Mouse (Mus musculus): Measurements from ENCODE around the gene Olfr853. TPM values are rescaled to one million over a fixed set of nuclear protein-coding genes. Genes with fewer than 3 reads are reported as not detected.

The Olfr853 gene
- not detected for total RNA-seq (2021)
- long read RNA-seq, result 0 reads

- DNase-seq (ENCODE audit: low spot score in 2 of 2), result no peak
These were observed at the start of gene Olfr853 for GRCm38 (mm10) chr9:19540976-19541375. Olfr853 (minus strand) TSS chr9:19541076.

DNA sequence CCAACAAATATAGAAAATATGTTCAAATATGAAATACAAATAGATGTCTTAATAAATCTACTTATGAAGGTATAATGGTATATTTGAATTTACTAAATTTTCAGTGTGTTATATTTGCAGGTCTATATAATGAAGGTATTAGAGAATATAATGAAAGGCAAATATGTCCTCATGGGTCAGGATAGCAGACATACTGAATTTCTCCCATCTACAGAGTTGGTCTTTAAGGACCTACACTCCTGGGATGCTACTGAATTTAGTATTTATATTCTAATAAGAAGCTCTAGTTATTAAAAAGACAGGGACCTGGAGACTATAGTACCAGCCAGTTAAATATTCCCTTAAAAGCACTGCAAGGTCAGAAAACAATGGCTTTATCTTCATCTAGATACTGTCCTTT, 41.4 kb upstream of the Olfr853 start, which contains the start of gene Olfr855:
Gene Olfr855, plus strand, starts transcription at position 301 of the 400 bp plus-strand sequence.
- DNase-seq (ENCODE audit: low spot score in 2 of 2), result no peak

DNA sequence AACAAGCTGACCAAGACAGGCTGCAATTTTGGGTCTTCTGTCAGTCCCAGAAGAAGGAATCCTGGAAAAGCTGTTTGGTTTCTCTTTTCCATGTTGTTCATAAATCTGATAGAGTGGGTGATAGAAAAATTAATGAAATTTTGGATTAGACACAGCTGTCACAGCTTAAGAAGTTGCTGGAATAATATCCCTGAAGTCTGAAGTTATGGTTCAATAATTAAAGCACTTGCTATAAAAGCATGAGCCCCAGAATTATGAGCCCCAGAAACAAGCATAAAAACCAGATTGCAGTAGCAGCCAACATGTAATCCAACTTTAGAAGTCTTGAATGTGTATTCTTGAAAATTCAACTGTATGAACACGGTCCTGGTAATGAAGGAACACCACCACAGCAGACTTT, 26.4 kb upstream of the Olfr853 start, which contains the start of gene Olfr854:
Gene Olfr854, minus strand, starts transcription at position 101 of the 400 bp plus-strand sequence.
- DNase-seq (ENCODE audit: low spot score in 2 of 2), result no peak

DNA sequence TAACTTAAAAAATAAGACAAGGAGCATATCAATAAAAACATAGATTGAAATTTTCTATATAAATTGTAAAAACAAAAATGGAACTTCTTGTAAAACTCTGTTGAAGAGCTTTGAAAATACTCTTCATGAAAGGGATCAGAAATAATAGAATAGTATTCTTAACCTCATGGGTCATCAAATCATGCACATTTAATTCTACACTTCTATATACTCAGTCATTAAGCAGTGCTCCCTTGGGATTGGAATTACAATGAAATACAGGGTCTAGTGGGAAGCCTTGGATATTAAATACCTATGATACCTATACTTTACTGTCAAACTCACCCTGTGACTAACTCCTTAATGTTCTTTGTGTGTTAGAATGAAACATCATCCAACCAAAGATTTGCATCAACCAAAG, 47.9 kb downstream of the Olfr853 start, which contains the start of gene Olfr851:
Gene Olfr851, plus strand, starts transcription at position 301 of the 400 bp plus-strand sequence.
- DNase-seq (ENCODE audit: low spot score in 2 of 2), result no peak

Other genes with a start within 250 kb of the Olfr853 start
- not detected for gene Olfr844, start 224.7 kb downstream of the Olfr853 start, total RNA-seq (2021)
- gene Olfr845, start 204.6 kb downstream of the Olfr853 start, total RNA-seq (2021), result not detected
- gene Olfr846, start 177.1 kb downstream of the Olfr853 start, total RNA-seq (2021), result not detected
- not detected for gene Olfr847, start 162.4 kb downstream of the Olfr853 start, total RNA-seq (2021)
- gene Olfr849, start 100.8 kb downstream of the Olfr853 start, total RNA-seq (2021), result not detected
- gene Olfr850, start 62.8 kb downstream of the Olfr853 start, total RNA-seq (2021), result not detected
- not detected for gene Olfr851, start 47.8 kb downstream of the Olfr853 start, total RNA-seq (2021)
- gene Olfr854, start 26.3 kb upstream of the Olfr853 start, total RNA-seq (2021), result not detected
- not detected for gene Olfr855, start 41.5 kb upstream of the Olfr853 start, total RNA-seq (2021)
- gene Zfp317, start 81.0 kb upstream of the Olfr853 start, total RNA-seq (2021), result 10 to 100 TPM; 19.5 to 21.9 TPM
- gene Olfr857, start 168.4 kb upstream of the Olfr853 start, total RNA-seq (2021), result not detected
- gene Olfr58, start 239.2 kb upstream of the Olfr853 start, total RNA-seq (2021), result not detected

Measured in layer of hippocampus, adult 18-20 months (tissue).